Mouse (Mus musculus) forebrain, embryonic 13.5 days (tissue): ENCODE results near the gene Dnmbp. TPM values are rescaled to one million over a fixed set of nuclear protein-coding genes. Genes with fewer than 3 reads are reported as not detected.
"Not testable (repeated sequence)": the region's sequence is repeated elsewhere in the genome, so short reads cannot be mapped to it uniquely, and the experiment has no call there.

Experiments used
- ATAC-seq: fragments of 200-750 bp; cut with Nextera tagmentation; 2 replicates; pipeline ENCODE4 v1.8.0; 2017
- H3K27ac ChIP-seq: fragments of 300-500 bp; sonication (generic); 2 replicates; pipeline ENCODE4 v1.5.1; 2015; ENCODE audit warnings: inconsistent platforms, mild to moderate bottlenecking, moderate library complexity
- H3K27me3 ChIP-seq: fragments of 300-500 bp; sonication (generic); 2 replicates; pipeline ENCODE4 v1.6.1; 2015; ENCODE audit warnings: mild to moderate bottlenecking, inconsistent platforms
- H3K36me3 ChIP-seq: fragments of 300-500 bp; sonication (generic); 2 replicates; pipeline ENCODE4 v1.6.1; 2015; ENCODE audit warnings: mild to moderate bottlenecking, inconsistent platforms; ENCODE audit not compliant: poor library complexity, severe bottlenecking
- H3K4me1 ChIP-seq: fragments of 300-500 bp; sonication (generic); 2 replicates; pipeline ENCODE4 v1.6.1; 2015; ENCODE audit warnings: inconsistent platforms
- H3K4me2 ChIP-seq: fragments of 300-500 bp; sonication (generic); 2 replicates; pipeline ENCODE4 v1.6.1; 2015; ENCODE audit warnings: inconsistent platforms, mild to moderate bottlenecking, moderate library complexity
- H3K4me3 ChIP-seq: fragments of 300-500 bp; sonication (generic); 2 replicates; pipeline ENCODE4 v1.5.1; 2015; ENCODE audit warnings: mild to moderate bottlenecking, inconsistent platforms
- H3K9ac ChIP-seq: fragments of 300-500 bp; sonication (generic); 2 replicates; pipeline ENCODE4 v1.6.1; 2015; ENCODE audit warnings: mild to moderate bottlenecking, inconsistent platforms
- H3K9me3 ChIP-seq: fragments of 300-500 bp; sonication (generic); replicated peaks from 2 replicates; pipeline ENCODE4 v1.6.1; 2016; ENCODE audit warnings: inconsistent platforms
- WGBS: fragments of 180-500 bp; shearing (Covaris S2); methylation state at CpG from one replicate; pipeline ENCODE4 v1.1.7; 2015; 5-methylcytosine and 5-hydroxymethylcytosine counted together
- polyA plus RNA-seq: library from polyadenylated mRNA; unstranded; fragments of >200 nt; fragmentation: Nextera tagmentation; extraction: Ambion mirVana; gene quantifications from 2 replicates; pipeline ENCODE4 v1.2.1, GENCODE M21; 2015

Gene Dnmbp
- polyA plus RNA-seq, 1 experiment from 2014 or later: 11.6 TPM

DNA sequence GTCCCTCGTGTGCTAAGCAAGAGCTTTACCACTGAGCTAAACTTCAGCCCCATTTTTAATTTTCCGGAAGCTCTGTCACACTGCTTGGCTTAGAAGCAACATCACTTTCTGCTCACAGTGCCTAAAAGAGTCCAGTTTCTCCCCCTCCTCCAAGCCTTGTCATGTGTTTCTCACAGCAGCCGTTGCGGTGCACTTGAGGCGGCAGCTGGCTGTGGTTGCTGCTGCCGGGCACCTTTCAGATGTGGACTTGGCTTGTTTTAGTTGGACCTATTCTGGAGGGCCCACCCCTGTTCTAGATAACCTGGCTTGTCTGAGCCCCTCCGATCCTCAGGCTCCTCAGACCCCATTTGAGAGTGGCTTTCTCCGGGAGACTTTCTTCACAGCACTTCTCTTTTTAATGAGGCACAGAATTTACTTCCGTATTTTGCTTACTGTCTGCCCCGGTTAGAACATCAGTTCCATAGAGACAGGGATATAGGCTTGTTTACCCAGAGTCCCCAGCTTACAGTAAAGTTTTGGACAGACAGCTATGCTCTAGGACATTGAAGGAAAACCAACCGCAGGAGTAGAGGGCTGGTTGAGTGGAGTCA is 25.6 kb upstream of the Dnmbp start:
- no peak overlapping the region for H3K4me3 ChIP-seq
- 88% methylated on average over 11 of the region's 11 CpGs for WGBS

DNA sequence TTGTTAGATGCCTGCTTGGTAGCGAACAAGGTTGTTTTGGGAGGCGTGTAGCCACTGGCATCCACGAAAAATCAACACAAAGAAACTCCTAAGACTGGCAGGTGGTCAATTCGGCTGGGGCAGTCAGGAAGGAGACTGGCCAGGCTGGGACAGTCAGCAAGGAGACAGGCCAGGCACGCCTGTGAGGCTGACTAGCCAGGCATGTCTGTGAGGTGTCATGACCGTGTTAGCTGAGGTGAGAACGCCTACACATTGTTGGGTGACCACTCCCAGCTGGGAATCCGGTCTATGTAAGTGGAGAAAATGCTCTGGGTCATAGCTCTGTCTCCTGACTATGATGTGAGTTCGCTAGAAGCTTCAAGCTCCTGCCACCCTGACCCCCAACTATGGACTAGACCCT is 22.8 kb upstream of the Dnmbp start:
- Histone ChIP-seq H3K4me1 (no peaks in the 10 kb centered on the region), H3K27ac (no peak overlapping the region), H3K9ac (no peak overlapping the region), H3K27me3 (no peaks in the 10 kb centered on the region), H3K9me3 (no peaks in the 10 kb centered on the region), H3K4me3 (no peak overlapping the region), H3K36me3 (no peaks in the 10 kb centered on the region), H3K4me2 (no peak overlapping the region)
- WGBS: 79% methylated on average over 9 of the region's 9 CpGs
- no peak for ATAC-seq

More for the DNA sequence above, 25.6 kb upstream of the Dnmbp start:
- H3K9me3 ChIP-seq: no peaks in the 10 kb centered on the region
- H3K4me1 ChIP-seq: no peaks in the 10 kb centered on the region
- ATAC-seq: no peak
- H3K4me2 ChIP-seq: no peak overlapping the region
- H3K36me3 ChIP-seq: no peaks in the 10 kb centered on the region
- no peaks in the 10 kb centered on the region for H3K27me3 ChIP-seq
- H3K9ac ChIP-seq: no peak overlapping the region
- no peak overlapping the region for H3K27ac ChIP-seq

GRCm38 (mm10) chr19:43961185-43961584 is 21.2 kb upstream of the Dnmbp start:
- H3K27ac ChIP-seq: no peak overlapping the region
- H3K4me3 ChIP-seq: no peak overlapping the region
- H3K9me3 ChIP-seq: no peaks in the 10 kb centered on the region
- no peak for ATAC-seq
- no peaks in the 10 kb centered on the region for H3K36me3 ChIP-seq
- no peak overlapping the region for H3K9ac ChIP-seq
- H3K4me1 ChIP-seq: no peaks in the 10 kb centered on the region
- 92% methylated on average over 2 of the region's 2 CpGs for WGBS
- no peaks in the 10 kb centered on the region for H3K27me3 ChIP-seq
- no peak overlapping the region for H3K4me2 ChIP-seq

- H3K27me3 ChIP-seq: no peaks in the 10 kb centered on the region
- no peak overlapping the region for H3K4me2 ChIP-seq
- no peak overlapping the region for H3K27ac ChIP-seq
- no peak overlapping the region for H3K4me3 ChIP-seq
- WGBS: 88% methylated on average over 11 of the region's 11 CpGs
- no peak overlapping the region for H3K9ac ChIP-seq
- no peaks in the 10 kb centered on the region for H3K9me3 ChIP-seq
- no peak for ATAC-seq
- H3K36me3 ChIP-seq: no peaks in the 10 kb centered on the region
- no peaks in the 10 kb centered on the region for H3K4me1 ChIP-seq
Observed at GRCm38 (mm10) chr19:43960014-43960413, 20.0 kb upstream of the Dnmbp start.

DNA sequence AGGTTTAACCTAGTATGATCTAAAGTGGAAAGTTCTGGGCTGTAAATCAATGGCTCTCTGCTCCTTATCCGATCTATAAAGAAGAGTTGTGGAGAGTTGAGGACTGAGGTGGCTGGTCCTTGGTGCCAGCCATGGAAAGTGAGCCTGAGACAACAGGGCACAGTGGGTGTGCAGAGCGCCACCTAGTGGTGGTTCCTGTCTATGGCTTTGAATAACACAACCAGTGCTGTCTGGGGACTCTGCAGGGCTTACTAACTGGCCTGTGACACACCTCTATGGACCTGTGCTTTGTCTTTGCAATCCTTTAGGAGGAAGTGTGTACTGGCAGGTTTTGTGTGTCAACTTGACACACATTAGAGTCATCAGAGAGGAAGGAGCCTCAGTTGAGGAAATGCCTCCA is 19.2 kb upstream of the Dnmbp start:
- 27% methylated on average over 2 of the region's 2 CpGs for WGBS

GRCm38 (mm10) chr19:43957881-43958280 is 17.9 kb upstream of the Dnmbp start:
- no peak for ATAC-seq
- Histone ChIP-seq H3K9me3 (no peaks in the 10 kb centered on the region), H3K36me3 (no peaks in the 10 kb centered on the region), H3K4me2 (no peak overlapping the region), H3K27ac (no peak overlapping the region), H3K9ac (no peak overlapping the region), H3K4me3 (no peak overlapping the region), H3K4me1 (no peaks in the 10 kb centered on the region), H3K27me3 (no peaks in the 10 kb centered on the region)
- WGBS: 84% methylated on average over 4 of the region's 4 CpGs

More for the DNA sequence above, 19.2 kb upstream of the Dnmbp start:
- Histone ChIP-seq H3K4me3 (no peak overlapping the region), H3K27ac (no peak overlapping the region), H3K9ac (no peak overlapping the region), H3K27me3 (no peaks in the 10 kb centered on the region), H3K9me3 (no peaks in the 10 kb centered on the region), H3K36me3 (no peaks in the 10 kb centered on the region), H3K4me1 (no peaks in the 10 kb centered on the region), H3K4me2 (no peak overlapping the region)
- peak; percentile 53; the same call in 1 of the 2 replicates for ATAC-seq

GRCm38 (mm10) chr19:43957402-43957801 is 17.4 kb upstream of the Dnmbp start:
- Histone ChIP-seq H3K9me3 (no peaks in the 10 kb centered on the region), H3K27ac (no peak overlapping the region), H3K4me2 (no peak overlapping the region), H3K4me3 (no peak overlapping the region), H3K36me3 (no peaks in the 10 kb centered on the region), H3K9ac (no peak overlapping the region), H3K27me3 (no peaks in the 10 kb centered on the region), H3K4me1 (no peaks in the 10 kb centered on the region)
- ATAC-seq: no peak
- WGBS: 29% methylated on average over 4 of the region's 4 CpGs

GRCm38 (mm10) chr19:43955266-43955665 is 15.3 kb upstream of the Dnmbp start:
- Histone ChIP-seq H3K9me3 (no peaks in the 10 kb centered on the region), H3K4me2 (no peak overlapping the region), H3K4me1 (no peaks in the 10 kb centered on the region), H3K27ac (no peak overlapping the region), H3K36me3 (no peaks in the 10 kb centered on the region), H3K9ac (no peak overlapping the region), H3K27me3 (0 out of 2 replicates have a peak, but pooled peaks cover 2% of the 10 kb centered on the region), H3K4me3 (no peak overlapping the region)
- ATAC-seq: no peak
- WGBS: 80% methylated on average over 5 of the region's 5 CpGs

DNA sequence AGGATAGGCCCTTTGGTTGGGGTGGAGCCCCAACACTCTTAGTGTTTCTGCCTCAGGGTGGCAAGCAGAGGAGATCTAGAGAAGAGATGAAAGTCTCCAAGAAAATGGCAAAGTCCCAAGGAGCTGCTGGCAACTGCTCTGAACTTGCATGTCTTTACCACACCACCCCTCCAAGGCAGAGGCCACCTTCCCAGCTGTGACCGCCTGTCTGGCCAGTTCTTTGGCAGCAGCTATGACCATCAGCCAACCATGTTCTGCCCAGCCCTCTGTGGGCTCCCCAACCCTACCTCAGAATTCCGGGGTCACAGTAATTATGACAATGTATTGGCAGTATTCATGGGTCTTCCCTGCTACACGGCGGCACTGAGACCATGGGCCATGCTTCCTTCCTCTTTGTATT is 14.9 kb upstream of the Dnmbp start:
- no peak for ATAC-seq
- Histone ChIP-seq H3K27me3 (0 out of 2 replicates have a peak, but pooled peaks cover 2% of the 10 kb centered on the region), H3K9ac (no peak overlapping the region), H3K36me3 (no peaks in the 10 kb centered on the region), H3K4me2 (no peak overlapping the region), H3K9me3 (no peaks in the 10 kb centered on the region), H3K27ac (no peak overlapping the region), H3K4me1 (no peaks in the 10 kb centered on the region), H3K4me3 (no peak overlapping the region)
- 76% methylated on average over 4 of the region's 4 CpGs for WGBS

- not testable (repeated sequence) for H3K36me3 ChIP-seq, H3K27me3 ChIP-seq, H3K4me2 ChIP-seq, H3K4me1 ChIP-seq, H3K9me3 ChIP-seq, H3K27ac ChIP-seq, H3K4me3 ChIP-seq, ATAC-seq, H3K9ac ChIP-seq
- 84% methylated on average over 8 of the region's 8 CpGs for WGBS
Observed at GRCm38 (mm10) chr19:43952936-43953335, 12.9 kb upstream of the Dnmbp start.

- Histone ChIP-seq H3K4me1 (0 out of 2 replicates have a peak, but pooled peaks cover 3% of the 10 kb centered on the region), H3K27ac (no peak overlapping the region), H3K4me3 (no peak overlapping the region), H3K4me2 (no peak overlapping the region), H3K9me3 (no peaks in the 10 kb centered on the region), H3K27me3 (0 out of 2 replicates have a peak, but pooled peaks cover 2% of the 10 kb centered on the region), H3K9ac (no peak overlapping the region), H3K36me3 (no peaks in the 10 kb centered on the region)
- ATAC-seq: no peak
- 4% methylated on average over 12 of the region's 12 CpGs for WGBS
Observed at GRCm38 (mm10) chr19:43949111-43949810, 9.3 kb upstream of the Dnmbp start.

DNA sequence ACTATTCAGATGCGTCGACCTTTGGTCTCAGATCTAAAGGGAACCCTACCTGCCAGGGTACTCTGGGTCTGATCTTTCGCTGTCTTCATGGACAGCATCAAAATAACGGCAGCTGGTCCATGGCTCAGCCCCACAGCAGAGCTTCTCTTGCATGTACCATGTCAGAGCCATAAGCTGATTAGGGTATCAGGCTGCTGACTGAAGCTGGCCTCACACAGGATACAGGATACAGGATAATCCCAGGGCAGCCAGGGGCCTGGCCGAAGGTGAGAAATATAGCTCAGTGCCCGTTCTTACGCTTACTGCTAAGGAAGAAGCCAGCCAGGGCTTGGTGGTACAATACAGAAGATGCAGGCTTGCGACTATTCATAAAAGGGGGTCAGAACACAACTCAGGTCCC is 4.6 kb upstream of the Dnmbp start:
- H3K27ac ChIP-seq: no peak overlapping the region
- H3K27me3 ChIP-seq: no peaks in the 10 kb centered on the region
- WGBS: 88% methylated on average over 8 of the region's 8 CpGs
- no peak for ATAC-seq
- no peak overlapping the region for H3K9ac ChIP-seq
- no peak overlapping the region for H3K4me3 ChIP-seq
- no peak overlapping the region for H3K4me2 ChIP-seq
- no peaks in the 10 kb centered on the region for H3K9me3 ChIP-seq
- no peaks in the 10 kb centered on the region for H3K36me3 ChIP-seq
- peaks cover 8% of the 10 kb centered on the region for H3K4me1 ChIP-seq

DNA sequence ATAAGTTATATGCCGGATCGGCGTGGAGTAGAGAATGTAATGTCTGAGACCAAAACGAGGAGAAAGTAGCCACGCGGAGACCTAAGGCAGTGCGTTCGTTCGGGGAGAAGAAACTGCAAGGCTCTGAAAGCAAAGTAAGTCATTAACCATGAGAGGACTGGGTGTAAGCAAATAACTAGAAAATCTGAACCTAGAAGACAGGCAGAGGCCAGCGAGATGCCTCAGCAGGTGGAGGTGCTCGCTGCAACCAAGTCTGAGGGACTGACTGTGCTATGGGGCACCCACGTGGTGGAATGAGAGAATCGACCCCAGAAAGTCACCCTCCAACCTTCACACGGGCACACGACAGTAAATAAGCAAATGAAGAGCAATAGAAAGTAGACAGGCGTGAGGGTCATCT is 3.1 kb upstream of the Dnmbp start:
- no peak overlapping the region for H3K4me2 ChIP-seq
- no peak overlapping the region for H3K27ac ChIP-seq
- no peaks in the 10 kb centered on the region for H3K9me3 ChIP-seq
- peaks cover 10% of the 10 kb centered on the region for H3K4me1 ChIP-seq
- H3K27me3 ChIP-seq: no peaks in the 10 kb centered on the region
- H3K36me3 ChIP-seq: no peaks in the 10 kb centered on the region
- no peak for ATAC-seq
- H3K4me3 ChIP-seq: no peak overlapping the region
- 81% methylated on average over 16 of the region's 16 CpGs for WGBS
- H3K9ac ChIP-seq: no peak overlapping the region
